Mouse (Mus musculus): ENCODE measurements around the gene Gm20431.
"Not testable (repeated sequence)": the region's sequence is repeated elsewhere in the genome, so short reads cannot be mapped to it uniquely, and the experiment has no call there.

Gm20431 gene

GRCm38 (mm10) chr2:167659177-167659846 is 2.0 kb downstream of the Gm20431 start:
- DNase-seq (ENCODE audit: low spot score in 2 of 2): no peak

GRCm38 (mm10) chr2:167658712-167659111 is 2.6 kb downstream of the Gm20431 start:
- no peak for DNase-seq (ENCODE audit: low spot score in 2 of 2)

- DNase-seq (ENCODE audit: low spot score in 2 of 2): no peak
These were observed 3.3 kb downstream of the Gm20431 start for GRCm38 (mm10) chr2:167657973-167658372.

GRCm38 (mm10) chr2:167656629-167657478 is 4.4 kb downstream of the Gm20431 start:
- peak; percentile 85 to 86 for DNase-seq (ENCODE audit: low spot score in 2 of 2)

GRCm38 (mm10) chr2:167654911-167655600 is 6.2 kb downstream of the Gm20431 start:
- DNase-seq (ENCODE audit: low spot score in 2 of 2): no peak

- DNase-seq (ENCODE audit: low spot score in 2 of 2): no peak
These were observed 8.6 kb downstream of the Gm20431 start for GRCm38 (mm10) chr2:167652694-167653093.

GRCm38 (mm10) chr2:167651622-167652021 is 9.7 kb downstream of the Gm20431 start:
- DNase-seq (ENCODE audit: low spot score in 2 of 2): no peak

- DNase-seq (ENCODE audit: low spot score in 2 of 2): no peak
These were observed 11.8 kb downstream of the Gm20431 start for GRCm38 (mm10) chr2:167649290-167650032.

- no peak for DNase-seq (ENCODE audit: low spot score in 2 of 2)
These were observed 14.9 kb downstream of the Gm20431 start for GRCm38 (mm10) chr2:167646411-167646810.

- DNase-seq (ENCODE audit: low spot score in 2 of 2): not testable (repeated sequence)
These were observed 17.8 kb downstream of the Gm20431 start for GRCm38 (mm10) chr2:167643356-167644052.

GRCm38 (mm10) chr2:167642164-167642563 is 19.1 kb downstream of the Gm20431 start:
- no peak for DNase-seq (ENCODE audit: low spot score in 2 of 2)

GRCm38 (mm10) chr2:167641337-167641736 is 20.0 kb downstream of the Gm20431 start:
- DNase-seq (ENCODE audit: low spot score in 2 of 2): peak in 1 of 2 experiments; percentile 54

- peak in 1 of 2 experiments; percentile 70 for DNase-seq (ENCODE audit: low spot score in 2 of 2)
These were observed 21.0 kb downstream of the Gm20431 start for GRCm38 (mm10) chr2:167640279-167640678.

GRCm38 (mm10) chr2:167634865-167635512 is 26.3 kb downstream of the Gm20431 start:
- DNase-seq (ENCODE audit: low spot score in 2 of 2): no peak

GRCm38 (mm10) chr2:167634338-167634770 is 26.9 kb downstream of the Gm20431 start:
- peak; percentile 95 for DNase-seq (ENCODE audit: low spot score in 2 of 2)

GRCm38 (mm10) chr2:167633537-167633872 is 27.8 kb downstream of the Gm20431 start:
- DNase-seq (ENCODE audit: low spot score in 2 of 2): no peak

GRCm38 (mm10) chr2:167632731-167633536 is 28.4 kb downstream of the Gm20431 start:
- no peak for DNase-seq (ENCODE audit: low spot score in 2 of 2)

GRCm38 (mm10) chr2:167631591-167632448 is 29.5 kb downstream of the Gm20431 start, which contains the start of gene Ube2v1:
Ube2v1 (minus strand) TSS chr2:167632095.
- peak; percentile 99 for DNase-seq (ENCODE audit: low spot score in 2 of 2)

- peak; percentile 32 to 44 for DNase-seq (ENCODE audit: low spot score in 2 of 2)
These were observed 30.1 kb downstream of the Gm20431 start for GRCm38 (mm10) chr2:167631181-167631590.

All from thymus, postnatal 10 days (tissue).